8 mouse cellular contexts compared by ENCODE assay signal in genomic region chr7:24237040-24237791, GRCm38 (mm10). TPM values are rescaled to one million over a fixed set of nuclear protein-coding genes. Genes with fewer than 3 reads are reported as not detected.
DNase-seq lines count a peak whose midpoint lies in the region; ATAC-seq and TF ChIP-seq lines count a peak whose summit lies in the region.

TSS of gene Zfp109 (minus strand) at chr7:24237560.

- peak; percentile 67 to 89 for DNase-seq in adrenal gland, adult (ENCODE audit: inconsistent age in 2 of 2, low spot score in 1 of 2)
- DNase-seq in gastrocnemius, postnatal 10 days, result peak; percentile 33
- peak; percentile 55 for DNase-seq in induced T-regulatory cell, adult 2 months (ENCODE audit: low read depth)
- DNase-seq in left cerebral cortex, adult 2 months (ENCODE audit: extremely low spot score in 1 of 2, low spot score in 2 of 2), result peak; percentile 70 to 74
- peak; percentile 59 to 69 for DNase-seq in lung, postnatal 4 days
- DNase-seq in retina, postnatal 7 days (ENCODE audit: low read depth, low spot score), result peak; percentile 42
- peak; percentile 49 for DNase-seq in urinary bladder, postnatal 25 days (ENCODE audit: low spot score)

- peak; percentile 98 for ATAC-seq in common myeloid progenitor, adult 5-6 weeks (replicated peaks; ENCODE audit: low read depth, poor library complexity, severe bottlenecking)

- H3K27ac ChIP-seq in left cerebral cortex, adult 2 months, result peak within 1 kb of the TSS; percentile 85

- peak within 1 kb of the TSS; percentile 52 for H3K4me3 ChIP-seq in left cerebral cortex, adult 2 months

- TF ChIP-seq CTCF in left cerebral cortex, adult 2 months (IDR thresholded peaks at IDR 0.05), result no peak; the same call in 1 of the 2 replicates

- intact Hi-C loops in left cerebral cortex, adult 2 months (cut with DNase I), result loop anchor here (1.0 to 10.0 kb wide), 2 partner anchors 33 to 272 kb away; partner anchors contain the start of gene Zfp93

RNA-seq across cellular contexts. Expression of gene Zfp109, which starts in this region (rescaled TPM):
- 9.8 and 14.8 TPM in 2 replicates for total RNA-seq in common myeloid progenitor, adult 5-6 weeks (2017)
- total RNA-seq in gastrocnemius, postnatal 10 days (2021), result 1 to 10 TPM; 1.6 to 2.4 TPM
- 10 to 100 TPM; 10.1 to 10.4 TPM for total RNA-seq in left cerebral cortex, adult 2 months (2021)

Comparison
In these comparisons a context has a peak if more than half of its experiments do, and no peak if none do; other contexts are left out.
1. Peak in every context shown above with its lines: DNase-seq, ATAC-seq, H3K4me3 ChIP-seq and H3K27ac ChIP-seq.